Mouse (Mus musculus): ENCODE measurements at regions not wholly inside any gene's neighbourhood (a gene's known extent, or its start where the extent isn't known, plus 50 kb on each side); places are given as distances from the start of the nearest gene placed in this dataset.

DNA sequence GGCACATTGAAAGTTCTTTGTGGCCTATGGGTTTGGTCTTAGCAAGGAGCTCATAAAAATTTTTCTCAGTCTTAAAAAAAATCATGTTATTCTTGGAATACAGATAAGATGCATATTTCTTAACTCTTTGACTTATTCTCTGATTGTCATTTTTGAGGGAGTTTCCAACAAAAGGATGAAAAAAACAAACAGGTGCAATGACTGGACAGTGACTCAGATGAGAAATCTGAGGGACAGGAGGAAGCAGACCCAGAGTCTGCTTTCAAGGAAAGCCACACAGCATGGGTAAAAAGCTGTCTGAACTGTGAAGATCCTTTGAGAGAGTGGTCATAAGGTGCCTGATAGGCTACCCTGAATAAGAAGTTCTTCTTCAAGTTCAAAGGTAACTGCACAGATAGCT is 363.8 kb upstream of the Marcks start:
- TF ChIP-seq CTCF (IDR thresholded peaks at IDR 0.05) (no peak), EP300 (IDR thresholded peaks at IDR 0.05) (no peak)
